Mouse (Mus musculus) heart, postnatal 14 days (tissue): ENCODE measurements around the gene Defb28. TPM values are rescaled to one million over a fixed set of nuclear protein-coding genes. Genes with fewer than 3 reads are reported as not detected.
A peak's percentile ranks its signal among the peaks of the same experiment; 100 is the strongest.

Source experiments
- DNase-seq, 2 experiments: peaks; one replicate each; pipeline ENCODE4 v3.0.0; 2021 to 2022
- intact Hi-C: fragments of 180-260 bp; cut with DNase I; formaldehyde crosslinking; loops from one replicate; pipeline ENCODE4 v1.15.1; 2025
- total RNA-seq, 2 experiments: library from RNA; stranded (reverse); gene quantifications; 2 replicates each; pipeline ENCODE4 v1.2.3; 2021

Defb28 gene
- total RNA-seq, 2 experiments from 2014 or later = not detected

- peak; percentile 65 to 77 for DNase-seq
- intact Hi-C loops = loop anchor here (5.0 kb wide), 2 partner anchors 48 to 103 kb away; partner anchors contain the start of gene Defb36
Observed at GRCm38 (mm10) chr2:152553774-152554423, 35.8 kb downstream of the Defb28 start.

- intact Hi-C loops = no loop called here
- no peak for DNase-seq
Observed at GRCm38 (mm10) chr2:152556655-152557054, 38.6 kb downstream of the Defb28 start.

- no peak for DNase-seq
Observed at GRCm38 (mm10) chr2:152569038-152569437, 51.0 kb downstream of the Defb28 start, which contains the start of gene Gm17416. TSS of gene Gm17416 (plus strand) at chr2:152569338.

DNA sequence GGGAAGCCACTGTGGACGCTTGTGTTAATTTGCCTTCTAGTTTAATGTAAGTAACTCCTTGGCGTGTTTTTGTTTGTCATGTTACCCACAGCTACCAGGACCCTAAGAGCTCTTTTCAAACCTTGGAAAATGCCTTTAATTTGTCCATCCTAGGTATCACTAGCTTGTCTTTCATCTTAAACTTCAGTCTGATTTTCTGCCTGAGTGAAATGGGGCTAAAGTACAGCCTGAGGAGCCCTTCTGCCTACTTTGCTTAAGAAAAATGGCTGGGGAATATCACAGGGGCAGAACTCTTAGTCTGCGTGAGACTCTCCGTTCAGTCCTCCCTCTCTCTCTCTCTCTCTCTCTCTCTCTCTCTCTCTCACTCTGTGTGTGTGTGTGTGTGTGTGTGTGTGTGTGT is 51.8 kb downstream of the Defb28 start:
- intact Hi-C loops = no loop called here

More at GRCm38 (mm10) chr2:152569038-152569437, 51.0 kb downstream of the Defb28 start, which contains the start of gene Gm17416:
- intact Hi-C loops = no loop called here

DNA sequence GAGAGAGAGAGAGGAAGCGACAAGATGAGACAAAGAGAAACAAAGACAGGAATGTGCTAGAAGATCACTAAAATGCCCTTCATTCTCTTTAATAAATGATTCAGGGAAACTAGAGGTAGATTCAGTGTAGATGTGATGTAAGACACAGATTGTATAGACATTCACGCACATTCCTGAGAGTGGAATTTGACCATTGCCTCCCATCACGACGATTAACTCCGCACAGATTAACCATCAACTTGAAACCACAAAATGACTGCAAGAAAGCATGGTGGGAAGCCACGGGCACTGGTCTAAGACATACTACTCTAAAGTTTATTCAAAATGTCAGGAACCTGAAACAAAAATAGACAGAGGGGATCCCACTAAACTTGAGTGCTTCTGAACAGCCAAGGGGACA is 52.3 kb downstream of the Defb28 start:
- intact Hi-C loops = no loop called here
- no peak for DNase-seq

More for the DNA sequence above, 51.8 kb downstream of the Defb28 start:
- no peak for DNase-seq

Other genes with a start within 250 kb of the Defb28 start
- 10 to 100 TPM; 47.5 to 52.1 TPM for gene Tbc1d20, start 224.4 kb upstream of the Defb28 start, total RNA-seq
- gene Rbck1, start 185.6 kb upstream of the Defb28 start, total RNA-seq = 10 to 100 TPM; 69.1 to 71.2 TPM
- 1 to 10 TPM; 3.2 to 3.4 TPM for gene Trib3, start 174.2 kb upstream of the Defb28 start, total RNA-seq
- not detected for gene Nrsn2, start 141.6 kb upstream of the Defb28 start, total RNA-seq
- gene Sox12, start 120.2 kb upstream of the Defb28 start, total RNA-seq = 10 to 100 TPM; 14.4 to 15.5 TPM
- gene Zcchc3, start 103.2 kb upstream of the Defb28 start, total RNA-seq = 10 to 100 TPM; 12.0 TPM
- gene 6820408C15Rik, start 102.7 kb upstream of the Defb28 start, total RNA-seq = 1 to 10 TPM; 2.6 to 2.7 TPM
- not detected for gene Defb23, start 53.6 kb upstream of the Defb28 start, total RNA-seq
- not detected for gene Defb20, start 41.2 kb upstream of the Defb28 start, total RNA-seq
- gene Defb22, start 28.1 kb upstream of the Defb28 start, total RNA-seq = not detected
- gene Defb26, start 6.6 kb upstream of the Defb28 start, total RNA-seq = not detected
- not detected for gene Defb29, start 21.8 kb downstream of the Defb28 start, total RNA-seq
- gene Gm17416, start 51.1 kb downstream of the Defb28 start, total RNA-seq = not detected
- gene Defb21, start 54.5 kb downstream of the Defb28 start, total RNA-seq = not detected
- gene Defb19, start 62.1 kb downstream of the Defb28 start, total RNA-seq = not detected
- gene Defb45, start 81.1 kb downstream of the Defb28 start, total RNA-seq = not detected
- not detected for gene Defb36, start 86.1 kb downstream of the Defb28 start, total RNA-seq
- not detected for gene Defb25, start 104.8 kb downstream of the Defb28 start, total RNA-seq
- 10 to 100 TPM in 1 of 2 experiments, 1 to 10 TPM in 1; 9.1 to 11.9 TPM for gene Rem1, start 108.7 kb downstream of the Defb28 start, total RNA-seq
- 10 to 100 TPM; 38.7 to 42.4 TPM for gene H13, start 151.2 kb downstream of the Defb28 start, total RNA-seq
- 10 to 100 TPM; 17.4 to 18.7 TPM for gene Mcts2, start 168.8 kb downstream of the Defb28 start, total RNA-seq
- gene Id1, start 218.0 kb downstream of the Defb28 start, total RNA-seq = 10 to 100 TPM; 82.1 to 85.3 TPM
- gene Cox4i2, start 235.9 kb downstream of the Defb28 start, total RNA-seq = 10 to 100 TPM; 17.8 to 19.1 TPM